Mouse (Mus musculus) liver, adult (tissue): Measurements from ENCODE around the gene Fxn.

Source experiments
- GATA4 ChIP-seq: IDR thresholded peaks from 2 replicates; pipeline ENCODE4 v1.6.1; 2014; ENCODE audit warnings: mild to moderate bottlenecking, low read length; ENCODE audit not compliant: insufficient replicate concordance

Gene Fxn

GRCm38 (mm10) chr19:24220795-24221445, 59.5 kb downstream of the Fxn start:
- no peak for TF ChIP-seq GATA4

GRCm38 (mm10) chr19:24219011-24219410, 61.4 kb downstream of the Fxn start:
- no peak for TF ChIP-seq GATA4

GRCm38 (mm10) chr19:24218291-24218690, 62.1 kb downstream of the Fxn start:
- no peak for TF ChIP-seq GATA4

- no peak for TF ChIP-seq GATA4
Observed at GRCm38 (mm10) chr19:24217851-24218250, 62.6 kb downstream of the Fxn start.

GRCm38 (mm10) chr19:24216771-24217170, 63.6 kb downstream of the Fxn start:
- TF ChIP-seq GATA4 = no peak

- TF ChIP-seq GATA4 = no peak
Observed at GRCm38 (mm10) chr19:24214939-24215338, 65.5 kb downstream of the Fxn start.

GRCm38 (mm10) chr19:24213299-24213698, 67.1 kb downstream of the Fxn start:
- no peak for TF ChIP-seq GATA4

- no peak for TF ChIP-seq GATA4
Observed at GRCm38 (mm10) chr19:24212552-24213249, 67.7 kb downstream of the Fxn start.
